Mouse (Mus musculus): ENCODE measurements around the gene Casp6. TPM values are rescaled to one million over a fixed set of nuclear protein-coding genes. Genes with fewer than 3 reads are reported as not detected.

The Casp6 gene
- total and polyA plus RNA-seq, 2 experiments from 2014 or later: 20.8 to 48.7 TPM

DNA sequence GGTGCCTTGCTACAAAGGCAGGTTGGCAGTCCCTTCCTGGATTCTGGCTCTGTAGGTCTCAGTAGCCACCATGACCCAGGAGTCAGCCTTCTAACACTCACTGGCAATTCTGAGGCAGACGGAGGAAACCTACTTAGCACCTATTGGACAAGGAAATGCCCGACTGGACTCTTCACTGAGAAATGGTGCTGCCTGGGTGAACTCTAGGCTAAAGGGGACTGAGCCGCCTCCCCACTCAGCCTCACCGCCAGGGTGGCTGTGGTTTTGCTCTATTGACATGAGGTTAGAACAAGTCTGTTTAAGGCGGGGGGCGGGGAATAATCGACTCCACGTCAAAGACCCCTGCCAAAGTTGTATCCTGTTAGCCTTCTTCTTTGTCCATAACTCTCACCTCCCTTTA, 2.6 kb downstream of the Casp6 start:
- no peak for TF ChIP-seq EP300 (IDR thresholded peaks at IDR 0.05; ENCODE audit: low read depth)
- Histone ChIP-seq H3K9ac (replicated peaks; ENCODE audit: low read depth, low read length) (no peak overlapping the region), H3K9me3 (replicated peaks; ENCODE audit: control insufficient read depth, low read length) (no peaks in the 10 kb centered on the region), H3K4me1 (ENCODE audit: control insufficient read depth, insufficient read depth) (peaks cover 11% of the 10 kb centered on the region), H3K4me3 (ENCODE audit: low read depth, low read length) (no peak overlapping the region), H3K27me3 (ENCODE audit: control insufficient read depth, insufficient read depth, low read length) (no peaks in the 10 kb centered on the region), H3K27ac (ENCODE audit: low read depth) (no peak overlapping the region), H3K4me2 (ENCODE audit: low read depth, low read length) (no peak overlapping the region), H3K36me3 (replicated peaks; ENCODE audit: control insufficient read depth, insufficient read depth, low read length) (peaks cover 26% of the 10 kb centered on the region)
- ATAC-seq (ENCODE audit: insufficient read depth, low read depth): no peak
- WGBS: 80% methylated on average over 8 of the region's 8 CpGs
- no peak for DNase-seq (ENCODE audit: low spot score)

DNA sequence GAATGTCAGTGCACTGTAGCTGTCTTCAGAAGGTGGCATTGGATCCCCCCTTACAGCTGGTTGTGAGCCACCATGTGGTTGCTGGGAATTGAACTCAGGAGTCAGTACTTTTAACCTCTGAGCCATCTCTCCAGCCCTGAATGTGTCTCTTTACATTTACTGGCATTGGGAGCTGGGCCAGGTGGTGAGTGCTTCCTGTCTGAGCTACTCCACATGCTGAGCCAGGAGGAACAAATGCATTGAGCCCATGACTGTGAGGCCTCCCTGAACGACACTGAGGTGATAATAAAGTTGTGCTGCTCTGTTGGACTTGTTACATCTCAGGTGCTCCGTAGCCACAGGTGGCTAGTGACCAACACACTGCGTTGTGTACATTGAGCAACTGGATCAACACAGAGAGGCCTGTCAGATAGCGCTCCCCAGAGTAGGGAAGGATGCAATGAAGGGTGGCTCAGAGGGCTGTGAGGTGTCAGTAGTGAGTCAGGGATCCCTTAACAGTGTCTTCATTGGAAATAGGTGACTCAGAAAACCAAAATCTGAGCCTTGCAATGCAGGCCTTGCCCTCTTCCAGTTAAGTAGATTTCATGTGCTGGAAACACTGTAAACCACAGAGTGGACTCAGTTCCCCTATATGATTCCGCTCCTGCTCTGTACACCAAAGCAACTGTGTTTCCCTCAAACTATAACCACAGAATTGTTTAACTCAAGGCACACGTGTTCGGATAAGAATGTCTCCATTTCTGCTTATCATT, 3.3 kb downstream of the Casp6 start:
- Histone ChIP-seq H3K9me3 (replicated peaks; ENCODE audit: control insufficient read depth, low read length) (no peaks in the 10 kb centered on the region), H3K36me3 (replicated peaks; ENCODE audit: control insufficient read depth, insufficient read depth, low read length) (peaks cover 33% of the 10 kb centered on the region), H3K4me2 (ENCODE audit: low read depth, low read length) (no peak overlapping the region), H3K9ac (replicated peaks; ENCODE audit: low read depth, low read length) (no peak overlapping the region), H3K27ac (ENCODE audit: low read depth) (no peak overlapping the region), H3K4me1 (ENCODE audit: control insufficient read depth, insufficient read depth) (peaks cover 11% of the 10 kb centered on the region), H3K4me3 (ENCODE audit: low read depth, low read length) (no peak overlapping the region), H3K27me3 (ENCODE audit: control insufficient read depth, insufficient read depth, low read length) (no peaks in the 10 kb centered on the region)
- ATAC-seq (ENCODE audit: insufficient read depth, low read depth) (no peak), DNase-seq (ENCODE audit: low spot score) (no peak)
- 80% methylated on average over 7 of the region's 7 CpGs for WGBS
- TF ChIP-seq EP300 (IDR thresholded peaks at IDR 0.05; ENCODE audit: low read depth): no peak
- no peak for TF ChIP-seq CTCF (IDR thresholded peaks at IDR 0.05; ENCODE audit: low read depth)

DNA sequence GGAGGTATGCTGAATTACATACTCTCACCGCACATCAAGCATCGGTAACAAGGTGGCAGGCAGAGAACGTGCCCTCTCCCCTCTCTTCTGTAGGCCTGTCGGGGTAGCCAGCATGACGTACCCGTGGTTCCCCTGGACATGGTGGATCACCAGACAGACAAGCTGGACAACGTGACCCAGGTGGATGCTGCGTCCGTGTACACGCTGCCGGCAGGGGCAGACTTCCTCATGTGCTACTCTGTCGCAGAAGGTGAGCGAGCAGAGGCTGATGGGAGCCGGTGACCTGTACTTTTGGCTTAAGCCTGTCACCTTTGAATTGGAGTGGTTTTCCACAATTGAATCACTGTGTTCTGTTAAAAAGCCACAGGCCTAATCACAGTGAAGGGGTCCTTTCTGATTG, 10.8 kb downstream of the Casp6 start:
- H3K27me3 ChIP-seq (ENCODE audit: control insufficient read depth, insufficient read depth, low read length): no peaks in the 10 kb centered on the region
- H3K9me3 ChIP-seq (replicated peaks; ENCODE audit: control insufficient read depth, low read length): no peaks in the 10 kb centered on the region
- DNase-seq (ENCODE audit: low spot score) (no peak), ATAC-seq (ENCODE audit: insufficient read depth, low read depth) (no peak)
- H3K4me1 ChIP-seq (ENCODE audit: control insufficient read depth, insufficient read depth): no peaks in the 10 kb centered on the region
- 89% methylated on average over 14 of the region's 14 CpGs for WGBS
- no peak for TF ChIP-seq CTCF (IDR thresholded peaks at IDR 0.05; ENCODE audit: low read depth)
- TF ChIP-seq EP300 (IDR thresholded peaks at IDR 0.05; ENCODE audit: low read depth): no peak
- H3K36me3 ChIP-seq (replicated peaks; ENCODE audit: control insufficient read depth, insufficient read depth, low read length): peaks cover 67% of the 10 kb centered on the region
- H3K9ac ChIP-seq (replicated peaks; ENCODE audit: low read depth, low read length): no peak overlapping the region
- no peak overlapping the region for H3K4me3 ChIP-seq (ENCODE audit: low read depth, low read length)
- no peak overlapping the region for H3K4me2 ChIP-seq (ENCODE audit: low read depth, low read length)
- H3K27ac ChIP-seq (ENCODE audit: low read depth): no peak overlapping the region

DNA sequence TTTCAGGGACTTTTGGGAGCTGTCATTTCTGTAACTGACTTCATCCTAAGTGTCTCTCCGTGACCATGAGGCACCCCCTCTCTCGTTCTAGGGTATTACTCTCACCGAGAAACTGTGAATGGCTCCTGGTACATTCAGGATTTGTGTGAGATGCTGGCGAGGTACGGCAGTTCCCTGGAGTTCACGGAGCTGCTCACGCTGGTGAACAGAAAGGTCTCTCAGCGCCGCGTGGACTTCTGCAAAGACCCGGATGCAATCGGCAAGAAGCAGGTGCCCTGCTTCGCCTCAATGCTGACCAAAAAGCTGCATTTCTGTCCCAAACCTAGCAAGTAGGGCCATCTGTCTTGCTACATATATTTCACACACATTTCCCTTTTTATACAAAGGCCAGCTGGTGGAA, 12.0 kb downstream of the Casp6 start:
- no peak for ATAC-seq (ENCODE audit: insufficient read depth, low read depth)
- 92% methylated on average over 13 of the region's 13 CpGs for WGBS

DNA sequence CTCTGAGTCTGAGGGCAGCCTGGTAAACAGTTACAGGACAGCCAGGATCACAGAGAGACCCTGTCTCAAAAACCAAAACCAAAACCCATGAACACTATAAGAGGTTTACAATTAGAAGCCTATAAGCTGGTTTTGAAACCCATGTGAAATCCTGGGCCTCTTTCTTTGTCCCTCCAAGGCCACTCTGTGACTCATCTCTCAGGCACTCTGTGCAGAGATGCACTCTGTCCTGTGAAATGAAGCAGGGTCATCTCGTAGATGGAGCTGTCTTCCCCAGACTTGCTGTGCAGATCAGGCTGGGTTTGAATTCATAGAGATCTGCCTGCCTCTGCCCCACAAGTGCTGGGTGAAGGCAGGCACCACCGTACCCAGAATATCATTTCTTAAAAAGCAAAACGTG, 16.2 kb downstream of the Casp6 start:
- TF ChIP-seq CTCF (IDR thresholded peaks at IDR 0.05; ENCODE audit: low read depth) (no peak), EP300 (IDR thresholded peaks at IDR 0.05; ENCODE audit: low read depth) (no peak)
- Histone ChIP-seq H3K9me3 (replicated peaks; ENCODE audit: control insufficient read depth, low read length) (no peaks in the 10 kb centered on the region), H3K36me3 (replicated peaks; ENCODE audit: control insufficient read depth, insufficient read depth, low read length) (peaks cover 22% of the 10 kb centered on the region), H3K9ac (replicated peaks; ENCODE audit: low read depth, low read length) (no peak overlapping the region), H3K27ac (ENCODE audit: low read depth) (no peak overlapping the region), H3K4me2 (ENCODE audit: low read depth, low read length) (no peak overlapping the region), H3K27me3 (ENCODE audit: control insufficient read depth, insufficient read depth, low read length) (no peaks in the 10 kb centered on the region), H3K4me3 (ENCODE audit: low read depth, low read length) (no peak overlapping the region), H3K4me1 (ENCODE audit: control insufficient read depth, insufficient read depth) (no peaks in the 10 kb centered on the region)
- DNase-seq (ENCODE audit: low spot score) (no peak), ATAC-seq (ENCODE audit: insufficient read depth, low read depth) (no peak)
- 62% methylated on average over 3 of the region's 3 CpGs for WGBS

More for the DNA sequence above, 12.0 kb downstream of the Casp6 start:
- H3K9me3 ChIP-seq (replicated peaks; ENCODE audit: control insufficient read depth, low read length): no peaks in the 10 kb centered on the region
- peaks cover 62% of the 10 kb centered on the region for H3K36me3 ChIP-seq (replicated peaks; ENCODE audit: control insufficient read depth, insufficient read depth, low read length)
- no peaks in the 10 kb centered on the region for H3K4me1 ChIP-seq (ENCODE audit: control insufficient read depth, insufficient read depth)
- no peak for TF ChIP-seq CTCF (IDR thresholded peaks at IDR 0.05; ENCODE audit: low read depth)
- no peak for TF ChIP-seq EP300 (IDR thresholded peaks at IDR 0.05; ENCODE audit: low read depth)
- no peak overlapping the region for H3K9ac ChIP-seq (replicated peaks; ENCODE audit: low read depth, low read length)
- DNase-seq (ENCODE audit: low spot score): no peak
- H3K27me3 ChIP-seq (ENCODE audit: control insufficient read depth, insufficient read depth, low read length): no peaks in the 10 kb centered on the region
- no peak overlapping the region for H3K4me3 ChIP-seq (ENCODE audit: low read depth, low read length)
- H3K27ac ChIP-seq (ENCODE audit: low read depth): no peak overlapping the region
- H3K4me2 ChIP-seq (ENCODE audit: low read depth, low read length): no peak overlapping the region

DNA sequence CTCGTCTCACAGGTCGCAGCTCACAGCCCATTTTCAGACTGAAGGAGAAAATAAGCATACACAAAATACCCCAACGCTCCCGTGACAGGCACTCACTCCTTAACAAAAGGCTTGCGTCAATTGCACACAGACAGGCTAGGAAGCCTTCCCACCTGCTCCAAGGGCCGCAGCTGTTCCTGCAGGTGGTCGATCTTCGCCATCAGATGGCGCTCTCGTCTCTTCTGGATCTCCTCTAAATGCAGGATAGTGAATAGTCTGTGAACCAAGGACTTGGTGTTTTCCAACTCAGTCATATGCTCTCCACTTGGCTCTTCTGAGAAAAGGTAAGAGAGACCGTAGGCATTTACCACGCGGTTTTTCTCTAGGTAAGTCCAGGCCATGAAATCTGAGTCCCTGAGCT, 17.2 kb downstream of the Casp6 start:
- Histone ChIP-seq H3K4me2 (ENCODE audit: low read depth, low read length) (no peak overlapping the region), H3K27ac (ENCODE audit: low read depth) (no peak overlapping the region), H3K4me1 (ENCODE audit: control insufficient read depth, insufficient read depth) (no peaks in the 10 kb centered on the region), H3K36me3 (replicated peaks; ENCODE audit: control insufficient read depth, insufficient read depth, low read length) (peaks cover 13% of the 10 kb centered on the region), H3K9ac (replicated peaks; ENCODE audit: low read depth, low read length) (no peak overlapping the region), H3K4me3 (ENCODE audit: low read depth, low read length) (no peak overlapping the region), H3K27me3 (ENCODE audit: control insufficient read depth, insufficient read depth, low read length) (no peaks in the 10 kb centered on the region), H3K9me3 (replicated peaks; ENCODE audit: control insufficient read depth, low read length) (no peaks in the 10 kb centered on the region)
- 16% methylated on average over 13 of the region's 13 CpGs for WGBS
- DNase-seq (ENCODE audit: low spot score): peak; percentile 66
- TF ChIP-seq CTCF (IDR thresholded peaks at IDR 0.05; ENCODE audit: low read depth) (peak; percentile 74), EP300 (IDR thresholded peaks at IDR 0.05; ENCODE audit: low read depth) (no peak)
- 0 out of 2 replicates have a peak, but pooled peaks have one; percentile 51 for ATAC-seq (ENCODE audit: insufficient read depth, low read depth)
